Mouse (Mus musculus) limb, embryonic 12.5 days (tissue): ENCODE data around the gene Scarf2. TPM values are rescaled to one million over a fixed set of nuclear protein-coding genes. Genes with fewer than 3 reads are reported as not detected.

Source experiments
- ATAC-seq: fragments of 200-750 bp; cut with Nextera tagmentation; 2 replicates; pipeline ENCODE4 v1.8.0; 2017; ENCODE audit warnings: low read depth, moderate TSS enrichment; ENCODE audit not compliant: insufficient number of reproducible peaks, insufficient read depth, low FRiP score, low TSS enrichment
- H3K27ac ChIP-seq: fragments of 300-500 bp; sonication (generic); 2 replicates; pipeline ENCODE4 v1.5.1; 2016; ENCODE audit warnings: mild to moderate bottlenecking, moderate library complexity
- H3K27me3 ChIP-seq: fragments of 300-500 bp; sonication (generic); 2 replicates; pipeline ENCODE4 v1.6.1; 2016; ENCODE audit warnings: mild to moderate bottlenecking, moderate library complexity
- H3K36me3 ChIP-seq: fragments of 300-500 bp; sonication (generic); 2 replicates; pipeline ENCODE4 v1.6.1; 2016; ENCODE audit warnings: mild to moderate bottlenecking, moderate library complexity
- H3K4me1 ChIP-seq: fragments of 300-500 bp; sonication (generic); replicated peaks from 2 replicates; pipeline ENCODE4 v1.6.1; 2016
- H3K4me2 ChIP-seq: fragments of 300-500 bp; sonication (generic); 2 replicates; pipeline ENCODE4 v1.6.1; 2016; ENCODE audit warnings: mild to moderate bottlenecking, moderate library complexity
- H3K4me3 ChIP-seq: fragments of 300-500 bp; sonication (generic); replicated peaks from 2 replicates; pipeline ENCODE4 v1.5.1; 2016; ENCODE audit warnings: mild to moderate bottlenecking
- H3K9ac ChIP-seq: fragments of 300-500 bp; sonication (generic); replicated peaks from 2 replicates; pipeline ENCODE4 v1.6.1; 2016; ENCODE audit warnings: mild to moderate bottlenecking, moderate library complexity
- H3K9me3 ChIP-seq: fragments of 300-500 bp; sonication (generic); 2 replicates; pipeline ENCODE4 v1.6.1; 2016; ENCODE audit warnings: mild to moderate bottlenecking, moderate library complexity
- WGBS: fragments of 180-500 bp; shearing (Covaris S2); methylation state at CpG from one replicate; pipeline ENCODE4 v1.1.7; 2016; 5-methylcytosine and 5-hydroxymethylcytosine counted together
- polyA plus RNA-seq: library from polyadenylated mRNA; unstranded; fragments of >200 nt; fragmentation: Nextera tagmentation; extraction: Ambion mirVana; gene quantifications from 2 replicates; pipeline ENCODE4 v1.2.1, GENCODE M21; 2016

The Scarf2 gene
- polyA plus RNA-seq, 1 experiment from 2014 or later = 41.0 TPM

- peaks cover 38% of the 10 kb centered on the region for H3K4me1 ChIP-seq
- WGBS = 1% methylated on average over 32 of the region's 37 CpGs
- H3K36me3 ChIP-seq = no peaks in the 10 kb centered on the region
- H3K9me3 ChIP-seq = no peaks in the 10 kb centered on the region
- peaks cover 81% of the 10 kb centered on the region for H3K27me3 ChIP-seq
- H3K4me2 ChIP-seq = peak overlapping the region; percentile 98
- H3K4me3 ChIP-seq = peak overlapping the region; percentile 67
- peak overlapping the region; percentile 79 for H3K9ac ChIP-seq
- 0 out of 2 replicates have a peak overlapping the region, but pooled peaks have one; percentile 41 for H3K27ac ChIP-seq
- ATAC-seq = no peak
Observed at GRCm38 (mm10) chr16:17833321-17833680, 36.2 kb downstream of the Scarf2 start.

GRCm38 (mm10) chr16:17833681-17834399 is 36.8 kb downstream of the Scarf2 start:
- Histone ChIP-seq H3K4me2 (peak overlapping the region; percentile 98), H3K27ac (0 out of 2 replicates have a peak overlapping the region, but pooled peaks have one; percentile 41), H3K4me3 (peak overlapping the region; percentile 67), H3K9ac (peak overlapping the region; percentile 79), H3K4me1 (peaks cover 36% of the 10 kb centered on the region), H3K36me3 (0 out of 2 replicates have a peak, but pooled peaks cover 5% of the 10 kb centered on the region), H3K27me3 (peaks cover 81% of the 10 kb centered on the region), H3K9me3 (no peaks in the 10 kb centered on the region)
- ATAC-seq = no peak
- under 1% methylated on average over 88 of the region's 103 CpGs for WGBS

GRCm38 (mm10) chr16:17834543-17834942 is 37.5 kb downstream of the Scarf2 start:
- 0 out of 2 replicates have a peak, but pooled peaks cover 5% of the 10 kb centered on the region for H3K36me3 ChIP-seq
- peak overlapping the region; percentile 98 for H3K4me2 ChIP-seq
- H3K27ac ChIP-seq = no peak overlapping the region
- H3K9me3 ChIP-seq = no peaks in the 10 kb centered on the region
- peak overlapping the region; percentile 67; the same call in 1 of the 2 replicates for H3K4me3 ChIP-seq
- H3K27me3 ChIP-seq = peaks cover 81% of the 10 kb centered on the region
- peaks cover 33% of the 10 kb centered on the region for H3K4me1 ChIP-seq
- H3K9ac ChIP-seq = no peak overlapping the region
- WGBS = 51% methylated on average over 7 of the region's 7 CpGs
- ATAC-seq = no peak

- peaks cover 11% of the 10 kb centered on the region; the same call in 1 of the 2 replicates for H3K36me3 ChIP-seq
- H3K4me3 ChIP-seq = no peak overlapping the region
- H3K27me3 ChIP-seq = peaks cover 77% of the 10 kb centered on the region
- H3K9ac ChIP-seq = no peak overlapping the region
- ATAC-seq = no peak
- no peak overlapping the region for H3K27ac ChIP-seq
- H3K4me2 ChIP-seq = no peak overlapping the region
- no peaks in the 10 kb centered on the region for H3K9me3 ChIP-seq
- H3K4me1 ChIP-seq = peaks cover 27% of the 10 kb centered on the region
- WGBS = 56% methylated on average over 13 of the region's 13 CpGs
Observed at GRCm38 (mm10) chr16:17835481-17835880, 38.4 kb downstream of the Scarf2 start.

GRCm38 (mm10) chr16:17838051-17838450 is 41.0 kb downstream of the Scarf2 start, which contains the start of gene Car15:
Car15 (minus strand) TSS chr16:17838364.
- WGBS = 73% methylated on average over 6 of the region's 6 CpGs
- Histone ChIP-seq H3K4me2 (no peak within 1 kb of the TSS), H3K4me1 (peaks cover 10% of the 10 kb centered on the region), H3K36me3 (peaks cover 37% of the 10 kb centered on the region), H3K4me3 (no peak within 1 kb of the TSS), H3K9me3 (no peaks in the 10 kb centered on the region), H3K9ac (no peak within 1 kb of the TSS), H3K27me3 (peaks cover 51% of the 10 kb centered on the region), H3K27ac (no peak within 1 kb of the TSS)
- no peak for ATAC-seq

- no peak for ATAC-seq
- Histone ChIP-seq H3K4me2 (no peak overlapping the region), H3K9me3 (no peaks in the 10 kb centered on the region), H3K4me1 (no peaks in the 10 kb centered on the region), H3K9ac (no peak overlapping the region), H3K4me3 (no peak overlapping the region), H3K27ac (no peak overlapping the region), H3K36me3 (peaks cover 56% of the 10 kb centered on the region), H3K27me3 (peaks cover 32% of the 10 kb centered on the region)
- WGBS = 86% methylated on average over 4 of the region's 4 CpGs
Observed at GRCm38 (mm10) chr16:17839976-17840375, 42.9 kb downstream of the Scarf2 start.

GRCm38 (mm10) chr16:17842437-17842836 is 45.4 kb downstream of the Scarf2 start:
- no peak overlapping the region for H3K4me3 ChIP-seq
- H3K9me3 ChIP-seq = no peaks in the 10 kb centered on the region
- no peak overlapping the region for H3K27ac ChIP-seq
- no peak overlapping the region for H3K4me2 ChIP-seq
- H3K36me3 ChIP-seq = peaks cover 81% of the 10 kb centered on the region
- WGBS = 94% methylated on average over 7 of the region's 7 CpGs
- H3K9ac ChIP-seq = no peak overlapping the region
- no peaks in the 10 kb centered on the region for H3K4me1 ChIP-seq
- H3K27me3 ChIP-seq = peaks cover 7% of the 10 kb centered on the region
- ATAC-seq = no peak

- H3K9ac ChIP-seq = no peak overlapping the region
- 86% methylated on average over 10 of the region's 10 CpGs for WGBS
- no peak overlapping the region for H3K4me3 ChIP-seq
- no peaks in the 10 kb centered on the region for H3K27me3 ChIP-seq
- H3K27ac ChIP-seq = no peak overlapping the region
- H3K4me2 ChIP-seq = no peak overlapping the region
- H3K9me3 ChIP-seq = no peaks in the 10 kb centered on the region
- no peak for ATAC-seq
- no peaks in the 10 kb centered on the region for H3K4me1 ChIP-seq
- H3K36me3 ChIP-seq = peaks cover 91% of the 10 kb centered on the region
Observed at GRCm38 (mm10) chr16:17843701-17844365, 46.8 kb downstream of the Scarf2 start.

- Histone ChIP-seq H3K36me3 (peaks cover 93% of the 10 kb centered on the region), H3K4me3 (no peak overlapping the region), H3K9ac (no peak overlapping the region), H3K27ac (no peak overlapping the region), H3K27me3 (no peaks in the 10 kb centered on the region), H3K4me2 (no peak overlapping the region), H3K4me1 (no peaks in the 10 kb centered on the region), H3K9me3 (no peaks in the 10 kb centered on the region)
- 95% methylated on average over 6 of the region's 6 CpGs for WGBS
- ATAC-seq = no peak
Observed at GRCm38 (mm10) chr16:17848431-17848830, 51.3 kb downstream of the Scarf2 start.

GRCm38 (mm10) chr16:17848928-17849327 is 51.8 kb downstream of the Scarf2 start:
- ATAC-seq = no peak
- Histone ChIP-seq H3K4me2 (no peak overlapping the region), H3K27ac (no peak overlapping the region), H3K9ac (no peak overlapping the region), H3K9me3 (no peaks in the 10 kb centered on the region), H3K4me3 (no peak overlapping the region), H3K27me3 (no peaks in the 10 kb centered on the region), H3K36me3 (peaks cover 92% of the 10 kb centered on the region), H3K4me1 (no peaks in the 10 kb centered on the region)
- WGBS = 37% methylated on average over 1 of the region's 1 CpGs

GRCm38 (mm10) chr16:17849486-17849885 is 52.4 kb downstream of the Scarf2 start:
- WGBS = 91% methylated on average over 6 of the region's 6 CpGs
- H3K36me3 ChIP-seq = peaks cover 92% of the 10 kb centered on the region
- no peaks in the 10 kb centered on the region for H3K4me1 ChIP-seq
- H3K9me3 ChIP-seq = no peaks in the 10 kb centered on the region
- no peak overlapping the region for H3K4me3 ChIP-seq
- H3K4me2 ChIP-seq = no peak overlapping the region
- ATAC-seq = no peak
- no peak overlapping the region for H3K27ac ChIP-seq
- H3K9ac ChIP-seq = no peak overlapping the region
- no peaks in the 10 kb centered on the region for H3K27me3 ChIP-seq
